Mouse (Mus musculus) kidney, adult 8-10 months (tissue): ENCODE measurements around the gene Bphl.

Experiments used
- DNase-seq, 2 experiments: peaks; one replicate each; pipeline ENCODE4 v3.0.0; 2022

The Bphl gene

GRCm38 (mm10) chr13:34037172-34038055 lies at the start of gene Bphl:
Bphl (plus strand) TSS chr13:34037597.
- DNase-seq, result peak; percentile 95 to 96

DNA sequence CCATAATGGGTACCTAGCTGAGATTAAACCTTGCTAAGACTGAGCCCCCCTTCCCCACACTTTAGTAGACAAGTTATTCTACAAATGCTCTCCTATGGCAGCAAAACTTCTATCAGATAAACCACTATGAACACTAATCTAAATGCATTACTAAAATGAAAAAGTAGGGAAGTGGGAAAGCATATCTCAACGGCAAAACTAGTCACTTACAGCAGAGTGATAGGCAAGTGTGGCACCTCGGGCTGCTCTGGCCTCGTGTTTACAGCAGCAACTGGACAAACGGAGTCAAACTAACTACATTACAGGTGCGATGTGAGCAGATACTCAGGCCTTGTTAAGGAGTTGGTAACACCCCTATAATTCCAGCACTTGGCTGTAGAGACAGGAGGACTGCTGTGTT lies 47.8 kb upstream of the Bphl start:
- no peak for DNase-seq

- peak; percentile 66 to 80 for DNase-seq
Measured at GRCm38 (mm10) chr13:33995197-33995596, 42.2 kb upstream of the Bphl start.

GRCm38 (mm10) chr13:34002058-34003006 lies 35.1 kb upstream of the Bphl start, which contains the start of the genes Ripk1 and Serpinb6a:
Ripk1 (plus strand) TSS chr13:34002363.
Serpinb6a (minus strand) TSS chr13:34002794.
- DNase-seq, result peak; percentile 89 to 91

DNA sequence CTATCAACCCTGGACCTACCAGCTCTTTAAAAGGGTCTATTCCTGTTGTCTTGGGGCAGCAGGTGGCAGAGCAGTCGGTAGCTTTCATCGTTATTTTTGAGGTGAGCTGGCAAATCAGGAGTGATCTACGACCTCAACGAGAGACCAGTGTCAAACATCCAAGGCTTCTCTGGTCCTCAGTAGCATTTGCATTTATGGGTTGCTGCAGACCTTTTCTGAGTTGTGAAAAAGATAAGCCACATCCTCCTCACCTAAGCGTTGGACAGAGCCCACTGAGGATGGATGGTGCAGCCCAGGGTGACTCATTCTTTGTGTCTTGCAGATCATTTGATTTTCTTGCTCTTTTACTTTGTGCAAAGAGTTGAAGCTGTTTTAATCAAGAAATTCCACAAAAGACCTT lies 34.3 kb upstream of the Bphl start:
- peak in 1 of 2 experiments; percentile 5 for DNase-seq

DNA sequence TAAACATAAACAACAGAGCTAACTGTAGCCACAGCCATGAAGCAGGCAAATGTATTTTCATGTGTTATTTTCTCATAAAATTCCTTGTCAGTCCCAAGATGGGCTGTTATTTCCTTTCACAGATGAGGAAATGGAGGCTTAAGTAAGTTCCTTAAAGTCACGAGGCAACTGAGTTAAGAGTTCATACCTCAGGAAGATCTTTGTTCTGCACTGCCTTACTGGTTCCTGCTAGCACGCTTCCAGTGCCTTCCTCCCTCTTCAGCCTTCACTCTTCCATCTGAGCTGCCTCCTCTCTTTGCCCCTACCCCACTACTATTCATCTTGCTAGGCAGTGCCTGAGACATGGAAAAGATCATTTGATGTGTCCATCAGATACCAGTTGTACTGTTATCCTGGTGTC lies 30.2 kb upstream of the Bphl start:
- no peak for DNase-seq

GRCm38 (mm10) chr13:34016927-34017569 lies 20.3 kb upstream of the Bphl start:
- DNase-seq, result no peak

- no peak for DNase-seq
Measured at GRCm38 (mm10) chr13:34018521-34018920, 18.9 kb upstream of the Bphl start.

DNA sequence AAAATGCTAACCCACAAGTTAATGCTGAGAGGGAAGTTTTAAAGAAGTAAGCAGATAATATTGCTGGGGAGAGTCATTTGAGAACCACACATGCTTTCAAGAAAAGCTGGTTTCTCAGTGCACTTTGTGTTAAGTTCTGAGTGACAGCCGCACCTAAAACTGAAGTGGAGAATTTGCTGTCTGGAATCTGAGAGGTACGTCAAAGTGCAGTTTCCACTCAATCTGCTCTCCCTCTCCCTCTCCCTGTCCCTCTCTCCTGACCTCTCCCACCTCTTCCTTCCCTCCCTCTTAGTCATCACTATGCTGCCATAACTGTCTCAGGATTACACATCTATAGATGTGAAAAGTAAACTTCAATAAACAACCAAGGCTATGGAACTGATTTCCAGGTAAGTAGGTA lies 15.4 kb upstream of the Bphl start:
- DNase-seq, result no peak

- no peak for DNase-seq
Measured at GRCm38 (mm10) chr13:34032041-34032440, 5.4 kb upstream of the Bphl start.

GRCm38 (mm10) chr13:34035424-34035823 lies 2.0 kb upstream of the Bphl start:
- no peak for DNase-seq

- DNase-seq, result no peak
Measured at GRCm38 (mm10) chr13:34036726-34037125, 671 bp upstream of the Bphl start.

DNA sequence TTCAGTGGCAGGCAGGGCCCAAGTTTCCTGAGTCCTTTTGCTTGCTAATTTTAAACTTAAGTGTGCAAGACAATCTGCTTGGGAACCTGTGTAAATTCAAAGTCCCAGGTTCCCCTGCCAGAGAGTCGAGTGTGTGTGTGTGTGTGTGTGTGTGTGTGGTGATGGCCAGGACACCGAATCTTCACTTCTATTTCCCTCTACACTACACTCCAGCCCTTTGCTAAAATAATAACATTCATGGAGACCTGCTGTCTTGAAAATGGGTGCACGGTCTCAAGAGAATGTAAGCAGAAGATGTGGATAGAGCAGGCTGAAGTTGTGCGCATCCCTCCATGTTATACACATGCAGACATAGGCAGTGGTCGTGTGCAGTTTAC lies 647 bp downstream of the Bphl start:
- DNase-seq, result no peak

DNA sequence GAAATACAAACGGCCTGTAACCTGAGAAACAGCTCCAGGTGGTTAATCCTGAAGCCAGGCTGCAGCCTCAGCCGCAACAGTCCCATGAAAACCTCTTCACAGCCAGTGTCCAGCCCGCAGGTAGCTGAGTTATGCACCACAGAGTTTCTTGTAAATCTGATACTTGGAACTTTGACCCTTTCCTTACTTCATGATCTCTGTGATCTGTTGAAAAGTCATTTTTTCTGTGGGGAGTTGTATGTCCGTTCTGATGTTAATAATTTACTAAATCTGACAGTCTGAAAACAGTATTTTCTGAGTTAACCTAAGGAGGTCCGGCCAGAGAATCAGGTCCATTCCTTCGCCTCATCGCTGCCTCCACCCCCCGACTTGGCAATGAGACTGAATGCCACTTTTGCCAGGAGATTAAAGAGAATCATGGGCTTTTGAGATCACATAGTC lies 1.5 kb downstream of the Bphl start:
- DNase-seq, result peak; percentile 70 to 87

DNA sequence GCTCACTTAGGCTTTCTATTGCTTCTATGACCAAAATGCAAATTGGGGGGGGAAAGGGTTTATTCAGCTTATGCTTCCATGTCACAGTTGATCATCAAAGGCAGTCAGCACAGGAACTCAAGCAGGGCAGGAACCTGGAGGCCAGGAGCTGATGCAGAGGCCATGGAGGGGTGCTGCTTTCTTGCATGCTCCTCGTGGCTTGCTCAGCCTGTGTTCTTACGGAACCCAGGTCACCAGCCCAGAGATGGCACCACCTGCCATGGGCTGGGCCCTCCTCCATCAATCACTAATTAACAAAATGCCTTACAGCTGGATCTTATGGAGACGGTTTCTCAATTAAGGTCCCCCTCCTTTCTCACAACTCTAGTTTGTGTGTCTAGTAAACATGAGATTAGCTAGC lies 2.7 kb downstream of the Bphl start:
- DNase-seq, result no peak

GRCm38 (mm10) chr13:34043716-34044393 lies 6.5 kb downstream of the Bphl start:
- DNase-seq, result no peak

- DNase-seq, result peak; percentile 82 to 91
Measured at GRCm38 (mm10) chr13:34045511-34046249, 8.3 kb downstream of the Bphl start.

GRCm38 (mm10) chr13:34046421-34047012 lies 9.1 kb downstream of the Bphl start:
- DNase-seq, result peak; percentile 92

DNA sequence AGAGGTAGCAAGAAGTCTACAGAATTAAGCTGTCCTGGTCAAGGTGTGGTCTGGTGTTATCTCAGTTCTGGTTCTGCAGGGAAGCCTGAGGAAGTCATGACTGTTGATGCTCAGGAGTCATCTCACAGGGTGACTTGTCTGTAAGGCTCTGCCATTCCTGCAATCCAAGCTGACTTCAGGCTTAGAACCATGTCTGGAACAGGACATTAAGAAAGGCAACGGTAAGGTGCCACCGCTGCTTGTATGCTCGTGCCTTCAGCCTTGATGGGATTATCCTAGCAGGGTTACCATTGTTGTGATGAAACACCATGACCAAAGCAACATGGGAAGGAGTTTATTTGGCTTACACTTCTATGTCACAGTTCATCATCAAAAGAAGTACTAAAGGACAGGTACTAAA lies 10.1 kb downstream of the Bphl start:
- no peak for DNase-seq

- no peak for DNase-seq
Measured at GRCm38 (mm10) chr13:34050479-34050878, 13.1 kb downstream of the Bphl start.

DNA sequence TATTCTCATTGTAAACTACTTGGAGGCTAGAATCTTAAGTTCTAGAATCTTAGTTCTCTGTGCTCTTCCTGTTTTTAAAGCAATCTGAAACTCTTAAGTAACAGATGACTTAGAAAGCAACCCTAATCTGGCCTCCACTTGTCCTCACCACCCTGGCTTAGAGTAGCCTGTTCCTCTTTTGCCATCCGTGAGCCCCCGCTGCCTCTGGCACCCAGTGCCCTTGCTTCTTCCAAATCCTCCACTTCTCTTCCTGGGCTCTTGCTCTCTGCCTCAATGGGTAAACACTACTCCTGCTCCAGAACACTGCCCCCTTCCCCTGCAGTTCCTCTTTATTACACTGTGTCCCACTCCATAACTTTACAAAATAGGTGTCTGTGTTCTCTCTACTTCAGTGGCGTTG lies 14.3 kb downstream of the Bphl start:
- DNase-seq, result no peak
